Mouse (Mus musculus): ENCODE measurements around the gene Mrps18a.
A peak's percentile ranks its signal among the peaks of the same experiment; 100 is the strongest.

Gene Mrps18a

DNA sequence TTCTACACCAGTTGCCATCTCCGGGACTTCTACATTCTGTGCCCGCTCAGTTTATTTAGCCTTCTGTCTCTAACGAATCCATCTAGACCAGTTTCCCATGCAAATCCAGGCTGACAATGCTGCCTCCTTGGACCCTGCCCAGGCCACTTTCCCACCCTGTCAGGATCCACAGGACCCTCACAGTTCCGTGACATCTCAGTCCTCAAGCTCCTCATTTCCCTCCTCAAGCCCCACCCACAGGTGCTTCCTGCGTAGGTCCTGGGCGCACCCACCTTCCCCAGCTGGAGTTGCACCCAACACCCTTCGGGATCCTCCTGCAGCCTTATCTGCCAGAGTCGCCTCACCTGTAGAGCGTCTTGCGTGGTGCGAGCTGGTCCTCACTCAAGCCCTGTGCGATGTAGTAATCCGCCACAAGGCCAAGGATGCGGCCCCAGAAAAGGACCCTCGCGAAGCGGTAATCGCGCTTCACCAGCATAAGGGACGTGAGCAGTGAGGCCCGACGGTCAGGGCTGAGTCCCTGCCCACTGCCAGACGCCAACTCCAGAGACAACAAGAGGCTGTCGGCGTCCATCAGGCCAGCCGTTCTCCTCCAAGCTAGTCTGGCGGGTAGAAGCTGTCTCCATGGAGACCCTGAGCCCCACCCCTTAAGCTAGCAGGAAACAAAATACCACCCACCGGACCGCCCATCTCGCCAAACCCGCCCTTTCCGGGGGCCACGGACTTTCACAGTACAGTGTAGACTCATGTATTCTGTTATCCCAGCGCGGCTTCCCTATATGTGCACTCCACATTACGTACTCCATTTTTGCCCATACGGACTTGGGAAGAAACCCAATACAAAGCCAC is 33.0 kb downstream of the Mrps18a start, which contains the start of gene Rsph9:
Gene Rsph9, minus strand, starts transcription at position 639 of the 846 bp plus-strand sequence.
- no peak for DNase-seq (ENCODE audit: extremely low read depth, low read depth, low spot score)

DNA sequence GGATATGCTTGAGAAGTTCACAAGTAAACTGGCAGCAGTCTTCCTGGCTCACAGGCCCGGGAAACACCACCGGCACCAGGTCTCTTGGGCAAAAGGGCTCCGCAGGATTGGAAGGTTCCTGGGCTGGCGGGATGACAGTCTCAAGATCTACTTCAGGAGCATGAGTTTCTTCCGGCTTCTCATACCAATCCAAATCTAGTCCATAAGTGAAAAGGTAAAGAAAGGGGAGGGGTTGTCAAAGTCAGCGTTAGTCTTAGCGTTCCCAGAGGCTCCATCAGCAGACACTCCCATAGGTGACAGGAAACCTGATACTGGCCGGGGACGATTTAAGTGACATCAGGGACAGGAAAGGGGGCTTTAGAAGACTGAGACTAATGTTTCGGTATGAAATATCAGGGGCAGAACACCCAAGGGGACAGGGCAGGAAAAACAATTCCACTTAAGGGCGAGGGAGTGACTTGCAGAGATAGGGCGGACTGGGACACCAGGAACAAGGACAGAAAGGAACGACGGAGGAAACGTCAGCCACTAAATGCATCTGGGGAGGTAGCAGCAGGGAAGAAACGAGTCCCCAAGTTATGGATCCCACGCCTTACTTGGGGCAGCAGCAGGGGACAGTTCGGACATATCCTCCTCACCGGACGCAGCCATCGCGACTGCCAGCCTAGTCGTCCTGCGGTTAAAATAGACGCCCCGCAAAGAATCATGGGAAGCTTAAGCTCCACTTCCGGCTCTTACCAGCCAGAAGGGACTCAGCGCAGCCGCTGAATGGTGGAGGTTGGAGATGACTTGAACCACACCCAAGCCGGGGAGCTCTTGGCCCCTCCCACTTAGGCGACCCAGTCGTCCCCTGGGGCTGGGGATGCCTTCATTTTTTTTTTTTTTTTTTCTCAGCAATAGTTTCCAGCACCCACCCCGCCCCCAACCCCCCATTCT is 42.3 kb downstream of the Mrps18a start, which contains the start of gene Mad2l1bp:
Gene Mad2l1bp, minus strand, starts transcription at position 707 of the 936 bp plus-strand sequence.
- peak; percentile 45 for DNase-seq (ENCODE audit: extremely low read depth, low read depth, low spot score)

DNA sequence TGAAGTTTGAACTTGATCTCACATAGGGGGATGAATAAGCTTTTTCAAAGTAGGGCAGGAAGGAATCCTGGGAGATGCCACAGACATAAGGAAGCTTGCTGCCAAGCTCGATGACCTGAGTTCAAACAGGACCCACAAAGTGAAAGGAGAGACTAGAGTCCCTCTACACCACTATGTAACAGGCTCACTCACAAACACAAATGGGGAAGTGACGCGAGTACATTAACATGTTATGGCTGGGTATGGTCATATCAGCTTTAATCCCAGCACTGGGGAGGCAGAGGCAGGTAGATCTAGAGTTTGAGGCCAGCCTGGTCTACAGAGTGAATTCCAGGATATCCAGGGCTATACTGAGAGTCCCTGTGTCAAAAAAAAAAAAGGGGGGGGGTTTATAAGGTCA is 43.5 kb downstream of the Mrps18a start:
- no peak for DNase-seq (ENCODE audit: extremely low read depth, low read depth, low spot score)

DNA sequence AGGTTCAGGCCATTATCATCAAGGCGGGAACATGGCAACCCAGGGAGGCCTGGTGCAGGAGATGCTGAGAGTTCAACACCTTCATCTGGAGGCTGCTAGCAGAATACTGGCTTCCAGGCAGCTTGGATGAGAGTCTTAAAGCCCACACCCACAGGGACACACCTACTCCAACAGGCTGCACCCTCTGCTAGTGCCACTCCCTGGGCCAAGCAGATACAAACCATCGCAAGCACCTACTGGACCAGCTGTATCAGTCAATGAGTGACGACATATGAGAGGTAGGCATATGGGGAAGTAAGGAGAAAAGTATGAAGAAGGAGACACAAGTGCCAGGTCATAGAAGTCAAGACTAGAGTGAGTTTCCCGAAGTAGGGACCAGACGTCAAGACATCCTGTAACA is 45.9 kb downstream of the Mrps18a start:
- no peak for DNase-seq (ENCODE audit: extremely low read depth, low read depth, low spot score)

DNA sequence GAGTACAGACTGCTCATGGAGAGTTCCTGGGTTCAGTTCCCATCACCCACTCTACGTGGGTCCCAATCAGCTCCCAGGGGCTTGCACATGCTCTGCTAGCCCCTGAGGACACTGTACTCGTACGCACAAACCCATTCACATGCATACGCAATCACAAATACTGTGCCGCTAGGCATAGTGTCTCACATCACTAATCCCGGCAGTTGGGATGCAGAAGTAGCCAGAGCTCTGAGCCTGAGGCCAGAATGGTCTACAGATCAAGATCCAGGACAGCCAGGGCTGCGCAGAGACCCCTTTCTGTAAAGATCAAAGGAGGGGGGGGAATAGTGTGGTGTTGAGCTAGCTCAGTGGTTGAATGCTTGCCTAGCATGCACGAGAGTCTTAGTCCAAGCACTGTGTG is 46.3 kb downstream of the Mrps18a start:
- no peak for DNase-seq (ENCODE audit: extremely low read depth, low read depth, low spot score)

DNA sequence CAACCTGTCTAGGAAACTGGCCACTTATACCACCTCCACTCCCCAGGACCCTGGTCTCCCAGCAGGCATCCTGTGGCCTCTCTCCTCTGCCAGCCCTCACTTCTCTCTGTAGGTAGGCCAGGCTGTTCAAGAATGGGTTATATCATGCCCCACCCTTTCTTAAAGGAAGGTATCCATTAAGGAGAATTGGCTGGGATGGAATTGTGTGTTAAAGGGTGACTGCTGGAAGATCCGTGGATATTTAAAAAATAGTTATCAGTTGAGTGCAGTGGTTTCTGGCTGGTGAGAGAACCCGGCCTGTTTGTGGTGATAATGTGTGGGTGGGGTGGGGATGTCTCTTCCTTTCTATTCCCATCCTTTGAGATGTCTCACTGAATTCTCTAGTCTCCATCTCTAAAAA is 48.5 kb downstream of the Mrps18a start:
- no peak for DNase-seq (ENCODE audit: extremely low read depth, low read depth, low spot score)

DNA sequence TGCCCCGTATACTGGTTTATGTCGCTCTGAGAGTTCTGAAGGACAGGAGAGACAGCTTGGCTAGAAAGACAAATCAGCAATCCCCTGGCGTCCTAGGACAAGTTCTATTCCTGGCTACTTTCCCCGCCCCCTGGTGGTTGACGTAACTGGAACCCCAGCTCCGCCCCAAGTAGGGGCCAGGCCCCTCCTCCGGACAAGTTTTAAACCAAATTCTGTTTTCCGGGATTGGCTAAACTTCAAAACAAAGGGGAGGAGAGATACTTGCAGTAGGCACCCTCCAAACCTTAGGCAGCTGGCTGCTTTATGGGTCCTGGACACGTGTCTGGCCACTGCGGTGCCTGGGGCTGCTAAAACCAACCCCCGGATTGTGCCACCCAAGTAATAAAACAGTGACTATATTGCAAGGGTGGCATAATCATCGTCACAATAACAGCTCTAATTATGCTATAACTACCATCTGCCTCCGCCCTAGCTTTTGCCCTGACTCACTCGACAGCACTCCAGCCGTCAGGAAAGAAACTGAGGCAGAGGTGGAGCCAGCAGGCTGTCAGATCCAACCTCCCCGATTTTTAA is 49.4 kb downstream of the Mrps18a start:
- peak; percentile 74 for DNase-seq (ENCODE audit: extremely low read depth, low read depth, low spot score)

DNA sequence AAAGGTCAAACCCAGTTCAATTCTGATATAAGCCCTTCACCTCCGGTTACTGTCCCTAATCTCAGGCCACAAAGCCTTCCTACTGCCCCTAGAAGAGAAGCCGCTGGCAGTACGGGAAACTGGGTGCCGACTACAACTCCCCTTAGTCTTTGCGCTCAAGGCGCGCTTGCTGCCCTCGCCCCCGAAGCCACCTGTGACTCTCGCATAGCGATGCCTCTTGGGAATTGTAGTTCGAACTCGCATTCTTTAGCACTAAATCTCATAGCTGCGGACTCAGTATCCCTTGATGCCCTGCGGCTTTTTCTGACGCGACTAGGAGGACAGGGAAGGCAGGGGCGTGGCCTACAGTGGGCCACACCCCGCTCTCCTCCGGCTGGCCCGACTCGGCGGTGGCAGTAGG is 49.9 kb downstream of the Mrps18a start, which contains the start of gene Gtpbp2:
Gene Gtpbp2, plus strand, starts transcription at position 347 of the 400 bp plus-strand sequence.
- DNase-seq (ENCODE audit: extremely low read depth, low read depth, low spot score): peak; percentile 98

DNA sequence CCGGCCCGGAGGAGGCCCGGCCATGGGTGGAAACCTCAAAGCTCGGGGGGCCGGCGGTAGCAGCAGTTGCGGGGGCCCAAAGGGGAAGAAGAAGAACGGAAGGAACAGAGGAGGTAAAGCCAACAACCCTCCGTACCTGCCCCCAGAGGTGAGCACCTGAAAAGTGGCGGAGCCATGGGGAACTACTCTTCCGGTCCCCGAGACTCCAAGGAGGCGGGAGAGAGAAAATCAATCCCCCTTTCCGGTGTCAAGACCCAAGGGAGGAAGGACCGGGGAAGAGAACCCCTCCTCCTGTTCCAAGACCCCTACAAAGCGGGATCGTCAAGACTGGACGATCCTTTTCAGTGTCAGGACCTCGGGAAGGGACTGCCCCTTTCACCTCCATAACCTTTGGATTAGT is 50.4 kb downstream of the Mrps18a start:
- no peak for DNase-seq (ENCODE audit: extremely low read depth, low read depth, low spot score)

DNA sequence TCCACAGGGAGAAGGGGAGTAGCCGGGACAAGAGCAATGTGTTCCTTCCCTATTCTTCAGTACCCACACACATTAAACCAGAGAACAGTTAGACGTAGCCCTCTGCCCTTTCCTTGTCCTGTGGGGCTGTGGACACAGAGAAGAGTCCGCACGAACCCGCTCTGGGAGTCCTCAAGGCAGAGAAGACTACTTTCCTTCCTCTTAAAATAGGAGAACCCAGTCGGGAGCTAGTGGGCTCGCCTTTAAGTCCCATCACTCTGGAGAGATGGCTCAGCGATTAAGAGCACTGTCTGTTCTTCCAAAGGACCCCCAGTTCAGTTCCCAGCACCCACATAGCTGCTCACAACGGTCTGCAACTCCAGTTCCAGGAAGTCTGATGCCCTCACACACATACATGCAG is 50.9 kb downstream of the Mrps18a start:
- DNase-seq (ENCODE audit: extremely low read depth, low read depth, low spot score): no peak

DNA sequence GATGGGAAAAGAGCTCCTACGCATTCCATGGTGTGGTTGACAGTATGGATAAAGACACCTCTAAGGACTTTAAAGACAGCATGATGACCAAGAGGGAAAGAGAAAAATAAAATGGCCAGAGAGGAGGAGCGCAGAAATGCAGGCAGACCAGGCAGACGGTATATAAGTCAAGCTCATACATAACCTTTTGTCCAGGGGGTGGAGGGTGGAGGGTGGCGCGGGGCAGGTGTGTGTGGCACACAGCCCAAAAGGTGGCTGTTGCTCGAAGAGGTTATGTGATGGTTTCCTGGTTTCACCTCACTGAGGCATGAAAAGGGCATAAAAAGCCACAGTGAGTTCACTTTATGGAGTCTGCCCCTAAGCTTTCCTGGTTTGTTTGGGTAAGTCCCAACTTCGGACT is 51.8 kb downstream of the Mrps18a start:
- no peak for DNase-seq (ENCODE audit: extremely low read depth, low read depth, low spot score)

DNA sequence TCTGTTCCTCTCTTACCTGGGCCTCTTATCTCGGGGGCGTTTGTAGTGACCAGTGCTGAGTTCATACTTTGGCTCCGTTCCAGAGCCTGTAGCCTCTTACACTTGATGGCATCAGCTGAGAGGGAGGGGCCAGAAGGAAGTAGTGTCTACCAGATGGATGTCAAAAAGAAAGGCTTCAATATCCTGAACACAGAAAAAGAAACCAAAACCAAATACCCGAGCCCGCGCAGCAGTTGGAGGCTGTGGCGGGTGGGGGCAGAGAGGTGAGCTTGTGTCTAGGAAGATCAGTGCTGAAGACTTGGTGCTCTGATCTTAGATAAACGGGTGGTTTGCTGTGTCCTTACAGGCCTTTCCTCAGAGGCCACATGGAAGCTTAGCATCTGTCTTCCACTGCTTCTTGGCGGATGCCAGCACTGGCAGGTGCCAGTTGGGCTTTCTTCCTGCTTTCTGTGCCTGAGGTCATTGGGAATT is 52.2 kb downstream of the Mrps18a start:
- no peak for DNase-seq (ENCODE audit: extremely low read depth, low read depth, low spot score)

DNA sequence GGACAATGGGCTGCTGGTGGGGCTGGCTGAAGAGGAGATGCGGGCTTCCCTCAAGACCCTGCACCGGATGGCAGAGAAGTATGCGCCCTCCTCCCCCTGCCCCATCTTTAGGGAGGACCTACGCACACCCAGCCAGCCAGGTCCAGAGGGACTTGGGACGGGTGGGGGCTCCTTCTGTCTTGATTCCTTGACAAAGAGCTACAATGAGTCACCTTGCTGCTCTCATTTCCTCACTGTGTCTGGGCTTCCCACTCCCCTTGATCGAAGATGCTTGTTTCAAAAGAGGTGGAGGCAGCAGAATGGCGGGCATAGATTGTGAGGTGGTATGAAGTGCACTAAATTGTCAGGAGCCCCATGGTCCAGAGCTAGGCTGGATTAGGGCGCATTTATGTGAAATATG is 53.5 kb downstream of the Mrps18a start:
- no peak for DNase-seq (ENCODE audit: extremely low read depth, low read depth, low spot score)

DNA sequence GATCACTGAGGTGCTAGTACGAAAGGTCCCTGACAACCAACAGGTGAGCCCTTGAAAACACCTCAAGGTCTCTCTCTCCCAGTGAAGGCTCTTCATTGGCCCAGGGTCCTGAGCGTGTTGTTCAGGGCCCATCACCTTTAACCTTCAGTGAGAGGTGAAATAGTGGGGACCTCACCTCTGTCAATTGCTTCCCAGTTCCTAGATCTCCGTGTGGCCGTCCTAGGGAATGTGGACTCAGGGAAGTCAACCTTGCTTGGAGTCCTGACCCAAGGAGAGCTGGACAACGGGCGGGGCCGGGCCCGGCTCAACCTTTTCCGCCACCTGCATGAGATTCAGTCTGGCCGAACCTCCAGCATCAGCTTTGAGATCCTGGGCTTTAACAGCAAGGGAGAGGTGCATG is 54.0 kb downstream of the Mrps18a start:
- no peak for DNase-seq (ENCODE audit: extremely low read depth, low read depth, low spot score)

DNA sequence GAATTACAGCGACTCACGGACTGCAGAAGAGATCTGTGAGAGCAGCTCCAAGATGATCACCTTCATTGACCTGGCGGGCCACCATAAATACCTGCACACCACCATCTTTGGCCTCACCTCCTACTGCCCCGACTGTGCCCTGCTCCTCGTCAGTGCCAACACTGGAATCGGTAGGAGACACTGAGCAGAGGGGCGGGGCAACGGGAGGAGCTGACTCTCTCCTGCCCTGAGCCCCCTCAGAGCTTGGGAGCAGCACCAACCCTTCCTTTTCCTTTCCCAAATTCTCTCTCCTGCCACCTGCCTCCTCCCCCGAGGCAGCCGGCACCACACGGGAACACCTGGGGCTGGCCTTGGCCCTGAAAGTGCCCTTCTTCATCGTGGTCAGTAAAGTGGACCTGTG is 54.7 kb downstream of the Mrps18a start:
- DNase-seq (ENCODE audit: extremely low read depth, low read depth, low spot score): no peak

DNA sequence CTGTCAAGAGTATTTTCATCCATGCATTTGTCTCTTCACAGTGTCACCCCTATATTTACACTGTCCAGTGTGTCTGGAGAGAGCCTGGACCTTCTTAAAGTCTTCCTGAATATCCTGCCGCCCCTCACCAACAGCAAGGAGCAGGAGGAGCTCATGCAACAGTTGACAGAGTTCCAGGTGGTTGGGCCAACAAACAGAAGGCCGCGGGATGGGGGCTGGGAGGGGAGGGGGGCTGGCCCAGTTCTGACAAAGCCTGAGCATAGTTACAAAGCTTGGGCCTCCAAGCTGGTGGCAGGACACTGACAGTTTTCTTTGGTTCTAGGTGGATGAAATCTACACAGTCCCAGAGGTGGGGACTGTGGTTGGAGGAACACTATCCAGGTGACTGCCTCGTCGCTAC is 55.5 kb downstream of the Mrps18a start:
- no peak for DNase-seq (ENCODE audit: extremely low read depth, low read depth, low spot score)

DNA sequence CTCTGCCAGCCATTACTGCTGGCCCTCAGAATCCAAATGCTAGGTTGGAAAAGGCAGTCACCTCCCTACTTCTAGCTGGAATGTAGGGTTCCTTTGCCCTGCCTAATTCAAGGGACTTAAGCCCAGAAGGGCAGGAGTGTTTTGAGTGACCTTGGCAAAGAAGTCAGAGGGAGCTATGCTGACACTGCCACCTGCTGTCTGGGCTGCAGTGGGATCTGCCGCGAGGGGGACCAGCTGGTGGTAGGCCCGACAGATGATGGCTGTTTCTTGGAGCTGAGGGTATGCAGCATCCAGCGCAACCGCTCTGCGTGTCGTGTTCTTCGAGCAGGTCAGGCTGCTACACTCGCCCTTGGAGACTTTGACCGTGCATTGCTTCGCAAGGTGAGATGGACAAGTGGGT is 56.2 kb downstream of the Mrps18a start:
- DNase-seq (ENCODE audit: extremely low read depth, low read depth, low spot score): no peak

DNA sequence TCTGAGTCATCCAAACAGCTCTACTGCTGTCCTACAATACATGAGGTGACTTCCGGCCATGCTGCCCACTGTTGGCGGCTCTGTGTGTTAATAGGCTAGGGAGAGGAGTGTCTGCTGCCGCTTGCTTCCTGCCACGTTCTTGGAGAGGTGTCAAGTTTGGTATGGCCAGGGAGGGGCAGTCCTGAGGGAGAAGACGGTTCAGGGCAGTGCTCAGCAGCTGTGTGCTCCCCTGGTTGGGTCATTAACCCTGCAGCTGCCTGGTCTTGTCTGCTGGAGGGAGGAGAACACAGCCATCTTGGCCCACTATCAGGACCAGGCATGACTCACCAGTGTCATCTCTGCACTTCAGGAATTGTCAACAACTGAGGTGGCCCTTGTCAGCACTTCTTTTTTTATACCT is 57.5 kb downstream of the Mrps18a start:
- no peak for DNase-seq (ENCODE audit: extremely low read depth, low read depth, low spot score)

DNA sequence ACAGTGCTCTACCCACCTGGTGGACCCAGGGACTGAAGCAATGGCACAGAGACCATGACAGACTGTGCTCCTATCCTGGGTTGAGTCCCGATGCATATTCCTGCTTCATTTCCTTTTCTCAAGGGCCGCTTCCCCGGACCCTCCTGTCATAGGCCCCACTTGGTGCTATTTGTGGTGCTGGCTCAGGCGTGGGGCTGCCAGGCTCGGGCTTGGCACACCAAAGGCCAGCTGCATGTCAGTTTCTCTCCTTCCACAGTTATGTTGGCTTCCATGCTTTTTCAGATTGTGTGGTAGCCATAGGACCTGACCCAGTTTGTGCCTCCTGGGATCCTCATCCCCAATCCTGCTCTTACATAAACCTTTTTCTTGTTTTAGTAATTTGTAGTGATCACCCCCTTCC is 58.0 kb downstream of the Mrps18a start:
- DNase-seq (ENCODE audit: extremely low read depth, low read depth, low spot score): no peak

DNA sequence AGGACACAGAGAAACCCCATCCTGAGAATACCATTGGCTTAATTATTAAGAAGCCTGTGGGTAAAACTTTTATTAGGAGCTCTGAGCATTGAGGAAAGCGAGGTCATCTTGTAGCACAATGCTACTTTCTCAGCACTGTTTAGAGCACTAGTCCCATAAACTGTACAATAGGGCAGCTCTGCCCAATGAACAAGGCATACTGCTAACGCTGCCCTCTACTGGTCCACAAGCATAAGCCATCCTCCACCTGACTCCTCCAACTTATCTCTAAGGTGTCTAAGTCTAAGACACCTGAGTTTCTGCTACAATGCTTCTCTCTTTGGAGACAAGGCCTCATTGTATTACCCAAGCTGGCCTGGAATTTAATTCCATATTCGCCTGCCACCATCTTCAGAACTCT is 59.8 kb downstream of the Mrps18a start:
- DNase-seq (ENCODE audit: extremely low read depth, low read depth, low spot score): no peak

Measured in fat pad, adult 2 months (tissue).